Mouse (Mus musculus) lung, embryonic 14.5 days (tissue): ENCODE data around the gene Senp1. TPM values are rescaled to one million over a fixed set of nuclear protein-coding genes. Genes with fewer than 3 reads are reported as not detected.
A peak's percentile ranks its signal among the peaks of the same experiment; 100 is the strongest.

Experiments used
- ATAC-seq: fragments of 200-750 bp; cut with Nextera tagmentation; 2 replicates; pipeline ENCODE4 v1.8.0; 2017; ENCODE audit warnings: mild to moderate bottlenecking, moderate TSS enrichment, moderate library complexity; ENCODE audit not compliant: insufficient read depth
- DNase-seq: peaks from one replicate; pipeline ENCODE4 v3.0.0-alpha.2; 2015
- H3K27ac ChIP-seq: fragments of 300-500 bp; sonication (generic); 2 replicates; pipeline ENCODE4 v1.5.1; 2014; ENCODE audit warnings: low read depth, mild to moderate bottlenecking, moderate library complexity
- H3K27me3 ChIP-seq: fragments of 300-500 bp; sonication (generic); 2 replicates; pipeline ENCODE4 v1.6.1; 2014; ENCODE audit warnings: low read length, control low read depth; ENCODE audit not compliant: insufficient read depth
- H3K36me3 ChIP-seq: fragments of 300-500 bp; sonication (generic); 2 replicates; pipeline ENCODE4 v1.6.1; 2014; ENCODE audit warnings: control low read depth; ENCODE audit not compliant: insufficient read depth
- H3K4me1 ChIP-seq: fragments of 300-500 bp; sonication (generic); 2 replicates; pipeline ENCODE4 v1.6.1; 2014; ENCODE audit warnings: antibody characterized with exemption, control low read depth; ENCODE audit not compliant: insufficient read depth
- H3K4me2 ChIP-seq: fragments of 300-500 bp; sonication (generic); 2 replicates; pipeline ENCODE4 v1.6.1; 2014; ENCODE audit warnings: mild to moderate bottlenecking
- H3K4me3 ChIP-seq: fragments of 300-500 bp; sonication (generic); 2 replicates; pipeline ENCODE4 v1.5.1; 2014; ENCODE audit warnings: low read depth, low read length
- H3K9ac ChIP-seq: fragments of 300-500 bp; sonication (generic); 2 replicates; pipeline ENCODE4 v1.6.1; 2014
- H3K9me3 ChIP-seq: fragments of 300-500 bp; sonication (generic); 2 replicates; pipeline ENCODE4 v1.6.1; 2016; ENCODE audit warnings: low read depth, low read length, control low read depth
- CTCF ChIP-seq: IDR thresholded peaks from 2 replicates; pipeline ENCODE4 v1.5.1; 2016; ENCODE audit warnings: antibody characterized with exemption, low read depth
- WGBS: fragments of 180-500 bp; shearing (Covaris S2); extraction: QIAGEN DNeasy Blood & Tissue Kit; methylation state at CpG from one replicate; pipeline ENCODE4 v1.1.7; 2014; 5-methylcytosine and 5-hydroxymethylcytosine counted together
- polyA plus RNA-seq: library from polyadenylated mRNA; unstranded; fragments of >200 nt; fragmentation: Nextera tagmentation; extraction: Ambion mirVana; gene quantifications from 2 replicates; pipeline ENCODE4 v1.2.1, GENCODE M21; 2014

Gene Senp1
- polyA plus RNA-seq, 1 experiment from 2014 or later = 37.8 TPM

DNA sequence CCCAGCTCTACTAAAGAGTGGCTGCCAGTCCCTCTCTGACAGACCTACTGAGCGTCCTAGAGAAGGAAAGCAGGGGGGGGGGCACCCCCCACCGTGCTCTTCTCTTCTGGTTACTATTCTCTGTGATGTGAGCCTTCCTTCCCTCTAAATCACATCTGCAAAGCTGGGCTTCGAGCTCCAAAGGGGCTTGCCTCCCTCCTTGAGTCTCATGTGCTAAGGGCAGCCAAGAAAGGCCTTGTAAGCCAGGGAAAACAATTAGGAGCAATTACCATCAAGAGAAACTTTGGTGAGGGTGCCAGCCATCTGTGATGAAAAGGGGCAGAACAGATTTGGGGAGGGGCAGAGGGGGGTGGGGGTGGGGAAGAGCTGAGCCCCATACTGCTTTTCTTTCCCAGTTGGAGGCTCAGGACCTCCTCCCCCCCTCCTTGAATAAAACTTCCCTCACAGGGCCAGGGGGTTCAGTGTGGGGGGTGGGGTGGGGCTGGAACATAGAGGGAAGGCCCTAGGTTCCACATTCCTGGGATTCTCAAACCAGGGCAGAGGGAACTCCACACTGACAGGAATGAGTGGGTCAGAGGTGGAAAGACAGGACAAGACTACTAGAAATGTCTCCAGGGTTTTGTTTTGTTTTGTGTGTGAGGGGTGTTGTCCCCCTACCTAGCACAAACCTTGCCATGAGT lies 58.3 kb downstream of the Senp1 start:
- no peak for ATAC-seq
- no peak for TF ChIP-seq CTCF
- Histone ChIP-seq H3K4me3 (no peak overlapping the region), H3K27me3 (no peaks in the 10 kb centered on the region), H3K9ac (no peak overlapping the region), H3K36me3 (peaks cover 21% of the 10 kb centered on the region), H3K4me1 (no peaks in the 10 kb centered on the region), H3K9me3 (no peaks in the 10 kb centered on the region), H3K27ac (no peak overlapping the region), H3K4me2 (no peak overlapping the region)
- no peak for DNase-seq
- WGBS = 11% methylated on average over 3 of the region's 3 CpGs

GRCm38 (mm10) chr15:98033233-98033748 lies 60.3 kb downstream of the Senp1 start:
- H3K27me3 ChIP-seq = no peaks in the 10 kb centered on the region
- TF ChIP-seq CTCF = no peak
- H3K9me3 ChIP-seq = no peaks in the 10 kb centered on the region
- WGBS = 74% methylated on average over 9 of the region's 9 CpGs
- no peak overlapping the region for H3K9ac ChIP-seq
- H3K27ac ChIP-seq = peak overlapping the region; percentile 75
- ATAC-seq (peak; percentile 74), DNase-seq (peak; percentile 45)
- H3K4me1 ChIP-seq = 0 out of 2 replicates have a peak, but pooled peaks cover under 1% of the 10 kb centered on the region
- H3K4me3 ChIP-seq = no peak overlapping the region
- no peak overlapping the region for H3K4me2 ChIP-seq
- H3K36me3 ChIP-seq = peaks cover 3% of the 10 kb centered on the region; the same call in 1 of the 2 replicates

GRCm38 (mm10) chr15:98029798-98030197 lies 63.7 kb downstream of the Senp1 start:
- no peaks in the 10 kb centered on the region for H3K9me3 ChIP-seq
- no peaks in the 10 kb centered on the region for H3K36me3 ChIP-seq
- TF ChIP-seq CTCF = no peak
- WGBS = 73% methylated on average over 6 of the region's 6 CpGs
- ATAC-seq (no peak), DNase-seq (no peak)
- H3K9ac ChIP-seq = no peak overlapping the region
- peaks cover 13% of the 10 kb centered on the region; the same call in 1 of the 2 replicates for H3K4me1 ChIP-seq
- no peaks in the 10 kb centered on the region for H3K27me3 ChIP-seq
- no peak overlapping the region for H3K4me3 ChIP-seq
- no peak overlapping the region for H3K27ac ChIP-seq
- H3K4me2 ChIP-seq = no peak overlapping the region

GRCm38 (mm10) chr15:98026967-98027904 lies 66.3 kb downstream of the Senp1 start:
- H3K9ac ChIP-seq = no peak overlapping the region; the same call in 1 of the 2 replicates
- 0 out of 2 replicates have a peak overlapping the region, but pooled peaks have one; percentile 10 for H3K4me2 ChIP-seq
- no peaks in the 10 kb centered on the region for H3K36me3 ChIP-seq
- WGBS = 19% methylated on average over 12 of the region's 12 CpGs
- peak; percentile 29 for DNase-seq
- ATAC-seq = peak; percentile 59; the same call in 1 of the 2 replicates
- H3K27me3 ChIP-seq = no peaks in the 10 kb centered on the region
- H3K9me3 ChIP-seq = no peaks in the 10 kb centered on the region
- no peak overlapping the region for H3K4me3 ChIP-seq
- H3K27ac ChIP-seq = peak overlapping the region; percentile 77
- TF ChIP-seq CTCF = no peak
- peaks cover 16% of the 10 kb centered on the region for H3K4me1 ChIP-seq

DNA sequence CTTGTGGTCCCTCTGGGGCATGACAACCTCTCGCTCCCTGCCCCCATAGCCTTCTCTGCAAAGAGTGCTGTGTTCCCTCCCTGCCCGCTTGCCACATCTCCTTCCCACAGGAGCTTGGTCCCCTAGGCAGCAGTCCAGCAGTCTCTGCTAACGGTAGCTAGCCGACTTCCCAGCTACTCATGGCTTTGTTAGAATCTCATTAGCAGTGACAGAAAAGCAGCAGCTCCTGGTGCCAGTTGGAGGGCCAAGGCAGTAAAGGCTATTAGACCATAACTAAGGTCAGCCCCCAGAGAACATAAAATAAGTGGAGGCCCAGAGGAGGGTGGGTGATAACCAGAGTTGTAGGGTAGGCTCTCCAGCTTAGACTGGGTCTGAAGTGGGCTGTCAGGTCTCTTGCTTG lies 67.9 kb downstream of the Senp1 start:
- Histone ChIP-seq H3K9ac (no peak overlapping the region), H3K9me3 (no peaks in the 10 kb centered on the region), H3K27ac (no peak overlapping the region), H3K4me1 (peaks cover 19% of the 10 kb centered on the region), H3K4me3 (no peak overlapping the region), H3K36me3 (no peaks in the 10 kb centered on the region), H3K27me3 (no peaks in the 10 kb centered on the region), H3K4me2 (no peak overlapping the region)
- 42% methylated on average over 4 of the region's 4 CpGs for WGBS
- TF ChIP-seq CTCF = no peak
- ATAC-seq (no peak), DNase-seq (no peak)

DNA sequence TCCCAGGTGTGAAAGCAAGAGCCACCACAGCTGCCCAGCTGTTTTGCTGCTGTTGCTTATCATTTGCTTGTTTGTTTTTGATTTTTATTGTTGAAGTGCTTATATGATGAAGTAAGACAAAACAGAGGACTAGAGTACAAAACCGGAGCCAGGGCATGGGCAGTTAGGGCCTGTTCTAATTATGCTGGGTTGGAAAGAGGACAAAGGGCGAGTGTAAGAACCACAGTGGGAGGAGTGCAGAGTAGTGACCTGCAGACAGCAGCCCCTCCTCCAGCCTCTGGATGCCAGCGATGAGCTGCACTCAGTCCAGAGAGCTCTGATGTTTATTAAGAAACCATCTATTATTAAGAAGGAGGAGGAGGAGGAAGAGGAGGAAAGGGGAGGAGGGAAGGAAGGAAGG lies 70.4 kb downstream of the Senp1 start:
- H3K4me1 ChIP-seq = peaks cover 17% of the 10 kb centered on the region

GRCm38 (mm10) chr15:98021886-98022285 lies 71.7 kb downstream of the Senp1 start:
- Histone ChIP-seq H3K4me2 (no peak overlapping the region), H3K36me3 (no peaks in the 10 kb centered on the region), H3K9me3 (no peaks in the 10 kb centered on the region), H3K27me3 (no peaks in the 10 kb centered on the region), H3K4me1 (peaks cover 7% of the 10 kb centered on the region; the same call in 1 of the 2 replicates), H3K27ac (no peak overlapping the region), H3K9ac (no peak overlapping the region), H3K4me3 (no peak overlapping the region)
- no peak for TF ChIP-seq CTCF
- ATAC-seq (no peak), DNase-seq (peak; percentile 81)
- 18% methylated on average over 2 of the region's 2 CpGs for WGBS

More for the DNA sequence above, 70.4 kb downstream of the Senp1 start:
- ATAC-seq (no peak), DNase-seq (no peak)
- WGBS = 41% methylated on average over 3 of the region's 3 CpGs
- H3K9me3 ChIP-seq = no peaks in the 10 kb centered on the region
- no peaks in the 10 kb centered on the region for H3K27me3 ChIP-seq
- no peak overlapping the region for H3K4me2 ChIP-seq
- H3K9ac ChIP-seq = no peak overlapping the region
- TF ChIP-seq CTCF = no peak
- H3K36me3 ChIP-seq = no peaks in the 10 kb centered on the region
- no peak overlapping the region for H3K4me3 ChIP-seq
- no peak overlapping the region for H3K27ac ChIP-seq
